Mouse (Mus musculus) forebrain, embryonic 14.5 days (tissue): ENCODE measurements around the gene Fam184b. TPM values are rescaled to one million over a fixed set of nuclear protein-coding genes. Genes with fewer than 3 reads are reported as not detected.
A peak's percentile ranks its signal among the peaks of the same experiment; 100 is the strongest.

Experiments
- ATAC-seq: fragments of 200-750 bp; cut with Nextera tagmentation; 2 replicates; pipeline ENCODE4 v1.8.0; 2017; ENCODE audit warnings: mild to moderate bottlenecking, moderate library complexity
- DNase-seq: peaks from one replicate; pipeline ENCODE4 v3.0.0-alpha.2; 2015; ENCODE audit warnings: low spot score
- H3K27ac ChIP-seq: fragments of 300-500 bp; sonication (generic); 2 replicates; pipeline ENCODE4 v1.5.1; 2014; ENCODE audit warnings: low read depth, mild to moderate bottlenecking, control low read depth, low read length, moderate library complexity
- H3K27me3 ChIP-seq: fragments of 300-500 bp; sonication (generic); replicated peaks from 2 replicates; pipeline ENCODE4 v1.6.1; 2014; ENCODE audit warnings: low read length, control low read depth, mixed read lengths; ENCODE audit not compliant: control insufficient read depth, insufficient read depth
- H3K36me3 ChIP-seq: fragments of 300-500 bp; sonication (generic); 2 replicates; pipeline ENCODE4 v1.6.1; 2014; ENCODE audit warnings: low read length, control low read depth; ENCODE audit not compliant: control insufficient read depth, insufficient read depth
- H3K4me1 ChIP-seq: fragments of 300-500 bp; sonication (generic); 2 replicates; pipeline ENCODE4 v1.6.1; 2014; ENCODE audit warnings: antibody characterized with exemption, low read length, control low read depth; ENCODE audit not compliant: control insufficient read depth, insufficient read depth
- H3K4me2 ChIP-seq: fragments of 300-500 bp; sonication (generic); 2 replicates; pipeline ENCODE4 v1.6.1; 2014; ENCODE audit warnings: mild to moderate bottlenecking, control low read depth, low read length
- H3K4me3 ChIP-seq: fragments of 300-500 bp; sonication (generic); 2 replicates; pipeline ENCODE4 v1.5.1; 2014; ENCODE audit warnings: low read depth, low read length, control low read depth
- H3K9ac ChIP-seq: fragments of 300-500 bp; sonication (generic); 2 replicates; pipeline ENCODE4 v1.6.1; 2014; ENCODE audit warnings: mild to moderate bottlenecking, low read length, control low read depth, moderate library complexity
- H3K9me3 ChIP-seq: fragments of 300-500 bp; sonication (generic); replicated peaks from 2 replicates; pipeline ENCODE4 v1.6.1; 2016; ENCODE audit warnings: low read length, control low read depth, mixed read lengths; ENCODE audit not compliant: control insufficient read depth
- WGBS: fragments of 180-500 bp; shearing (Covaris S2); extraction: QIAGEN DNeasy Blood & Tissue Kit; methylation state at CpG from one replicate; pipeline ENCODE4 v1.1.7; 2014; 5-methylcytosine and 5-hydroxymethylcytosine counted together
- polyA plus RNA-seq: library from polyadenylated mRNA; unstranded; fragments of >200 nt; fragmentation: Nextera tagmentation; extraction: Ambion mirVana; gene quantifications from 2 replicates; pipeline ENCODE4 v1.2.1, GENCODE M21; 2014

The Fam184b gene
- polyA plus RNA-seq: 2.9 and 4.2 TPM in 2 replicates

DNA sequence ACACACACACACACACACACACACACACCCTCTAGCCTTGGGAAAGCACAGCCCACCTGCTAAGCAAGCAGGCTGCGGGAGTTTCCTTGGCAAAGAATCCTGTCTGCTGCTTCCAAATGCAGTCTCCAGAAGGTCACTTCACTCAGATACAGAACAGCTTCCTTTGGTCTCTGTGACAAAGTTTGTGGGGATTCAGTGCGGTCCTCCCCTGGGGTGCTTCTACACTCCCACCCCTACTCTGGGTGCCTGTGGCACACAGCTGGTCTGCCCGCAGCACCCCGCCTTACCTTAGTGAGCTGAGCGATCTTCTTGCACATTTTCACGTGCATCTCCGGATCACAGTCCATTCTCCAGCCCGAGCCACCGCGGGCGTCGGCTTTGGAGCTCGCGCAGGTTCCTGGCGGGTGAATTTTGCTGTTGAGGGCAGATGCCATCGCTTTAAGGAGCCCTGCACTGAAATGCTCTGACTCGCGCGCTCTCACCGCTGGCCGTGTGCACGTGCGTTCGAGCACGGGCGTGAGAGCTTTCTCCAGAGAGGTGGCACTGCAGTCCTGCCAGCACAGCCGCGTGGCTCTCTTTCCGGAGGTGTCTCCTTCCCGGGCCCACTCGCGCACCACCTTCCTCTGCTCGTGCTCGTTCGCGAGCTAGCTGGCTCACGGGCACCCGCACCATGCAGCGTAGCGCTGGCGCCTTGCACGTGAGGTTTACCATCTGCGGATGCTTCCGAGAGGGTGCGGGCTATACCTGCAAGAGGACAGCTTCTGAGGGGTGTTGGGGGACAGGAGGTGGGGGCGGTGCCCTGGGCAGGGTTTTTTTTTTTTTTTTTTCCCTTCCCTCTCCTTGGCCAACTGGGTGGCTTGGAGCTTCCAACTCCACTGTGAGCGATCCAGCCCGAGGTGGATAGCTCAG, at the start of gene Fam184b:
Gene Fam184b (minus strand): TSS at position 809 of the 909 bp plus-strand sequence.
- Histone ChIP-seq H3K36me3 (no peaks in the 10 kb centered on the region), H3K4me2 (peak within 1 kb of the TSS; percentile 73), H3K27ac (0 out of 2 replicates have a peak within 1 kb of the TSS, but pooled peaks have one; percentile 48), H3K4me1 (no peaks in the 10 kb centered on the region), H3K27me3 (no peaks in the 10 kb centered on the region), H3K9ac (peak within 1 kb of the TSS; percentile 62), H3K4me3 (peak within 1 kb of the TSS; percentile 47), H3K9me3 (no peaks in the 10 kb centered on the region)
- DNase-seq (peak; percentile 86), ATAC-seq (peak; percentile 93)
- 1% methylated on average over 46 of the region's 48 CpGs for WGBS

DNA sequence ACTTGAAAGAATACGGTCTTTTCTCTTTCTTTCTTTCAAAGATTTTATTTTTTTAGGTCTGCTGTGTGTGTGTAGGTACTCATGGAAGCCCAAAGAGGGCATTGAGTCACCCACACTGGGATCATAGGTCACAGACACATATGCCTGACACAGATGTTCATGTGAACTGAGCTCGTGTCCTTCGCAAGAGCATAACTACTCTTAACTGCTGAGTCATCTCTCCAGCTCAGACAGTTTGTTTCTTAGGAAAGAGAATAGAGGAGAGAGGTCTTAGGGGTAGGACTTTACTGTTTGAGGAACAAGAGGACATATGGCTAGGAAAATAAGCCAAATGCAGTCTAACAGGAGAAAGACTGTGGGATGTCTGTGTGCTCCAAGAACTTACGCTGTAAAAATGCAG, 49.7 kb upstream of the Fam184b start:
- H3K27me3 ChIP-seq: no peaks in the 10 kb centered on the region
- no peak overlapping the region for H3K9ac ChIP-seq
- H3K4me2 ChIP-seq: no peak overlapping the region
- DNase-seq (no peak), ATAC-seq (no peak)
- 93% methylated on average over 4 of the region's 4 CpGs for WGBS
- H3K36me3 ChIP-seq: 0 out of 2 replicates have a peak, but pooled peaks cover 9% of the 10 kb centered on the region
- no peak overlapping the region for H3K27ac ChIP-seq
- no peaks in the 10 kb centered on the region for H3K9me3 ChIP-seq
- H3K4me3 ChIP-seq: no peak overlapping the region
- no peaks in the 10 kb centered on the region for H3K4me1 ChIP-seq

DNA sequence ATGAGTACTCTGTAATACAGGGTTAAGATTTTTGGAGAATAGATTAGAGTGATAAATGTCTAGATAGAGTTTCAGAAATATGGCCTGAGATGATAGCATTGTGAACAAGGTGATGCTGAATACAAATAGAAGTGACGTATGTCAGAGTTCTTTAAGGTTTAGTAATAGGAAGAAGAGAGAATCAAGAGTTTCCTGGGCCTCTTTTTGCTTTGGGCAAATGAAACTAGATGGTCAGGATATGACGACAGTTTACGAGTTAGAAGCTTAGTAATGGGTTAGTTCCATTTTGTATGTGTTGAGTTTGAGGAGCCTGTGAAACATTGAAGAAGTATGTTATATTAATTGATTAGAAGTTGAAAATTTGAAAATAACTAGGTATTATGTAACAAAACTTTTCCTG, 46.8 kb upstream of the Fam184b start:
- H3K27me3 ChIP-seq: no peaks in the 10 kb centered on the region
- no peaks in the 10 kb centered on the region for H3K4me1 ChIP-seq
- H3K4me3 ChIP-seq: no peak overlapping the region
- 0 out of 2 replicates have a peak, but pooled peaks cover 14% of the 10 kb centered on the region for H3K36me3 ChIP-seq
- no peak overlapping the region for H3K4me2 ChIP-seq
- 92% methylated on average over 3 of the region's 3 CpGs for WGBS
- H3K9ac ChIP-seq: no peak overlapping the region
- DNase-seq: no peak
- H3K9me3 ChIP-seq: no peaks in the 10 kb centered on the region
- ATAC-seq: no peak
- no peak overlapping the region for H3K27ac ChIP-seq

DNA sequence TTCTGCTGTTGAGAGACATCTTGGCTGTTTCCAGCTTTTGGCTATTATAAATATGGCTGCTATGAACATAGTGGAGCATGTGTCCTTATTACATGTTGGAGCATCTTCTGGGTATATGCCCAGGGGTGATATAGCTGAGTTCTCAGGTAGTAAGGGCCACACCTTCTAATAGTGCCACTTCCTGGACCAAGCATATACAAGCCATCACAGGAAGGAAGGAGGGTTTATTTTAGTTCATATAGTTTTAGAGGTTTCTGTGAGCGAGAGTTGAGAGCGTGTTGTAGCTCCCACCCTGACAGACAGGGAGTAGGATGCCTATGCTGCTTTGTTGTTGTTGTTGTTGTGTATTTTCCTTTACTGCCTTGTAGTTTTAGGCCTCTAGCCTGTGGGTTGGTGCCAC, 45.8 kb upstream of the Fam184b start:
- H3K9ac ChIP-seq: no peak overlapping the region

DNA sequence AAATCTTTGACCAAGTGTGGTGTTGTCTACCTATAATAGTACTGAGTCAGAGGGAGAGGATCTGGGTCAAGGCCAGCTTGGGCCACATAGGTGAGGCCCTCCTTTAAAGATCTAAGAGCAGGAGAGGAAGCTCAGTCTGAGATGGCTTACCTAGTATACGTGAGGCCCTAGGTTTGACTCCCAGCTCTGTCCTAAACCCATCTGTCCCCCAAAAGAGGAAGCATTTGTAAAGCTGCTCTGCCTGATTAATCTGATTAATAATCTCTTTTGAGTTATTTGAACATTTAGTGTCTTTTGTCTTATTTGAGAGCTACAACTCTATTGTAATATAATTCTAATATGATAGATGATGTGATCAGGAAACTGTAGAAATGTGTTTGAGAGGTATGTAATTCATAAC, 44.0 kb upstream of the Fam184b start:
- H3K4me1 ChIP-seq: no peaks in the 10 kb centered on the region
- H3K27ac ChIP-seq: no peak overlapping the region
- H3K27me3 ChIP-seq: no peaks in the 10 kb centered on the region
- DNase-seq (no peak), ATAC-seq (no peak)
- H3K4me3 ChIP-seq: no peak overlapping the region
- no peak overlapping the region for H3K4me2 ChIP-seq
- no peak overlapping the region for H3K9ac ChIP-seq
- WGBS: 92% methylated on average over 1 of the region's 1 CpGs
- no peaks in the 10 kb centered on the region for H3K9me3 ChIP-seq
- peaks cover 11% of the 10 kb centered on the region; the same call in 1 of the 2 replicates for H3K36me3 ChIP-seq

More for the DNA sequence above, 45.8 kb upstream of the Fam184b start:
- DNase-seq (no peak), ATAC-seq (no peak)
- H3K4me2 ChIP-seq: no peak overlapping the region
- H3K27me3 ChIP-seq: no peaks in the 10 kb centered on the region
- H3K36me3 ChIP-seq: 0 out of 2 replicates have a peak, but pooled peaks cover 14% of the 10 kb centered on the region
- H3K4me1 ChIP-seq: no peaks in the 10 kb centered on the region
- 91% methylated on average over 2 of the region's 2 CpGs for WGBS
- no peaks in the 10 kb centered on the region for H3K9me3 ChIP-seq
- no peak overlapping the region for H3K27ac ChIP-seq
- no peak overlapping the region for H3K4me3 ChIP-seq

DNA sequence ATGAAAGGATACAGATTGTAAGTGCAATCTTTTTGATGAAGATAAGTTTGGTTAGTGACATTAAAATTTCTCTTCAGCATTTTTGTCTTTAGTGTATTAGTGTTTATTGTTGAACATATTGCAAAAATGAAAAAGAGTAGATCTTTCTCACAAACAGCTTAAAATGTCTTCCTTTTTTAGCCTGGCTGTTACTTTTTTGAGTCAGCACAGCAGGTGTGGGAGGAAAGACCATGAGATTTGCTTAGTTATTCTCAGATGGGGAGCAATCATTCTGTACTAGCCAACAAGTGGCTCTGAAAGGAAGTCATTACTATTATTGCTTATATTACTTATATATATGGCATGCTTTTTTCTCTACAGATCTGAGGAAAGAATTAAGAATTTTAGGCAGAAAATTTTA, 40.5 kb upstream of the Fam184b start:
- H3K9me3 ChIP-seq: no peaks in the 10 kb centered on the region
- DNase-seq (no peak), ATAC-seq (no peak)
- H3K27ac ChIP-seq: no peak overlapping the region
- no peaks in the 10 kb centered on the region for H3K27me3 ChIP-seq
- no peak overlapping the region for H3K4me2 ChIP-seq
- H3K4me1 ChIP-seq: no peaks in the 10 kb centered on the region
- H3K36me3 ChIP-seq: peaks cover 29% of the 10 kb centered on the region
- no peak overlapping the region for H3K4me3 ChIP-seq
- no peak overlapping the region for H3K9ac ChIP-seq

DNA sequence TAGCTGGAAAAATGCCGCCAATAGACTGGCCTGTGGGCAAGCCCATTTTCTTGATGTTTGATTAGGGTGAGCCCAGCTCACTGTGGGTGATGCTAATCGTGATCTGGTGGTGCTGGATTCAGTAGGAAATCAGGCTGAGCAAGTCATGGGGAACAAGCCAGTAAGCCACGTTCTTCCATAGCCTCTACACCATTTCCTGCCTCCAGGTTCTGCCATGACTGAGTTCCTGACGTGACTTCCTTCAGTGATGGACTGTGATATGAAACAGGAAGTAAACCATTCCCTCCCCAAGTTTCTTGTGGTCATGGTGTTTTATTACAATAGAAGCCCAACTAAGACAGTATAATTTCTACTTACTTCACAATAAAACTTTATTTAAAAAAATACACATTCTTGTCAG, 38.2 kb upstream of the Fam184b start:
- H3K4me1 ChIP-seq: no peaks in the 10 kb centered on the region
- no peak overlapping the region for H3K4me2 ChIP-seq
- WGBS: 85% methylated on average over 4 of the region's 4 CpGs
- H3K36me3 ChIP-seq: peaks cover 24% of the 10 kb centered on the region
- no peak overlapping the region for H3K4me3 ChIP-seq
- H3K9ac ChIP-seq: no peak overlapping the region
- no peak for DNase-seq
- H3K27me3 ChIP-seq: no peaks in the 10 kb centered on the region
- H3K27ac ChIP-seq: no peak overlapping the region
- no peaks in the 10 kb centered on the region for H3K9me3 ChIP-seq
- ATAC-seq: no peak

DNA sequence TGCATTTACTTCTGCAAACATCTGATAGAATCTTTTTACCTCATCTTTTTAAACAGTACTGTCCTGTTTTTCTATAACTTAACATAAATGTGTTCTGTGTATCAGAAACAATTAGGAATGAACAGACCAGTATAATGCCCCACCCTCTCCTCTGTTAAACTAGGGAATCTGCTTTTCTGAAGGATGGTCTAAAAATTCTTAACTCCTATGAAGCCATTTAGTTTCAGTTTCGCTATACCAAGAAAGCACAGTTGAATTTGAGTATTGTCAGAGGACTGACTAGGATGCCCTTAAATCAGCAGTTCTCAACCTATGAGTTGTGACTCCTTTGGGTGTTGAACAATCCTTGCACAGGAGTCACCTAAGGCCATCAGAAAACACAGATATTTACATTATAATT, 35.6 kb upstream of the Fam184b start:
- H3K4me1 ChIP-seq: peaks cover 5% of the 10 kb centered on the region; the same call in 1 of the 2 replicates
- peaks cover 22% of the 10 kb centered on the region for H3K36me3 ChIP-seq
- no peak overlapping the region for H3K27ac ChIP-seq
- DNase-seq: no peak
- no peak overlapping the region for H3K9ac ChIP-seq
- no peaks in the 10 kb centered on the region for H3K27me3 ChIP-seq
- no peak for ATAC-seq
- H3K4me2 ChIP-seq: no peak overlapping the region
- no peaks in the 10 kb centered on the region for H3K9me3 ChIP-seq
- WGBS: 96% methylated on average over 1 of the region's 1 CpGs
- H3K4me3 ChIP-seq: no peak overlapping the region

DNA sequence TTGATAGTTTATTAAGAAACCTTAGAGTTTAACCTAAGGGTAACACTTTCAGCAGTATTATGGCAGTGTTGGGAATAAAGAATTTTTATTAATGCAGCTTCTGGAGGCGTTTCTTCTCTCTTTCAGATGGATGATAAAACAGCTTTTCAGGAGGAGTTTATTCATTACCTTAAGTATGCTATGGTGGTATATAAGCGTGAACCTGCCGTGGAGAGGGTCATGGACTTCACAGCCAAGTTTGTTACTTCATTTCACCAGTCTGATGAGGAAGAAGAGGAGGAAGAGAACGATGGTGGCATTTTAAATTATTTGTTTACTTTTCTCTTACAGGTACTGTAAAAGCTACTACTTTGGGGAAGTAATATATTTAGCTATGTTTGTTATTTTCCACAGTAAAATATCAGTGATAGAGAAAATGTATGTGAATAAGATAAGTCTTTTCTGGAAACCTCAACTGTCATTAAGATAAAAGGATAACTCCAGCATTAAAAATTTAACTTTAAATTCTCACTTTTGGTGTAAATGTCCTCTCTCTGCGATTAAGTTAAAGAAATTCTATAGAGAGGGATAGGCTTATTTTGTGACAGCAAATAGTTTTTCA, 31.6 kb upstream of the Fam184b start:
- no peak overlapping the region; the same call in 1 of the 2 replicates for H3K9ac ChIP-seq
- peaks cover 9% of the 10 kb centered on the region; the same call in 1 of the 2 replicates for H3K4me1 ChIP-seq
- no peak overlapping the region for H3K27ac ChIP-seq
- no peaks in the 10 kb centered on the region for H3K9me3 ChIP-seq
- peak overlapping the region; percentile 86 for H3K4me2 ChIP-seq
- no peak for DNase-seq
- WGBS: 50% methylated on average over 5 of the region's 5 CpGs
- H3K36me3 ChIP-seq: peaks cover 4% of the 10 kb centered on the region; the same call in 1 of the 2 replicates
- H3K27me3 ChIP-seq: no peaks in the 10 kb centered on the region
- ATAC-seq: no peak
- H3K4me3 ChIP-seq: peak overlapping the region; percentile 76
